ENCODE assay signal across 8 mouse cellular contexts in the genomic region with DNA sequence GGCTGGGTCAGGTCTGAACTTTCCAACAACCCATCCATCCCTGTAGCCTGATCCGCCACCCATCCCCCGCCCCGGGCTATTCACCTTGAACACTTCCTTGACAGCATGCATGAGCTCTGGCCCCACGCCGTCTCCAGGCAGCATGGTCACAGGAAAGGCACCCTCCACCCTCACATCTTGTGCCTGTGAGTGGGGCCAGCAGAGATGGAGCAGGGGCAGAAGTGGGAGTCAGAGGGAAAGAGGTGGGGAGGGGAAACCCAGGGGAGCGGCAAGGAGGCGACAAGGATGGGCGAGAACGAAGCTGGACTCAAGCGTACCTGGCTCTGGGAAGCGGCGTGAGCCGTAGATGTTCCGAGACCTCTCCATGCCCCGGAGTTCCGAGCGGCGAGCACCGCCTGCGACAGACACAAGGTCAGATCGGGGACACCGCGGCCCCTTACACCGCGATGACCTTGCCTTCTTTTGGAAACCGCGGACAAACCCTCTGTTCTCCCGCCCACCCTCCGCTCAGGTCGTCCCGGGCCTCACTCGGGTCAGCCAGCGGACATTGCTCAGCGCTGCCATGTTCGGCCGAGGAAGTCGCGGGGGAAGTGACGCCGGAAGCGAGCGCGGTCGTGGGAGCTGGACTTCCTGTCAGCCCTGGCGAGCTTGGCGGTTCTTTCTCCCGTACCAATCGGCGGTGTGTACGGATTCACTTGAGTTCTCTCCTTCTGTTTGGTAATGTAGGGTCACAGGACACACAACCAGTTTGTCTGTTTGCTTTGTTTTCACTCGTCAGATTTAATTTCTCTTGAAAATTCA. TPM values are rescaled to one million over a fixed set of nuclear protein-coding genes. Genes with fewer than 3 reads are reported as not detected.
DNase-seq lines count a peak whose midpoint lies in the region; ATAC-seq lines count a peak whose summit lies in the region.

A gene (minus strand): TSS at position 694 of the 801 bp plus-strand sequence.

- H3K36me3 ChIP-seq in hindbrain, embryonic 15.5 days = peaks cover 28% of the 10 kb centered on the region

- peak; percentile 85 for ATAC-seq in hindbrain, embryonic 15.5 days (ENCODE audit: low FRiP score, low read depth)

- H3K9me3 ChIP-seq in hindbrain, embryonic 15.5 days = no peaks in the 10 kb centered on the region

- WGBS in hindbrain, embryonic 15.5 days = under 1% methylated on average over 51 of the region's 51 CpGs

- peak; percentile 72 for DNase-seq in T-cell, adult 2 months (ENCODE audit: low spot score)
- DNase-seq in cerebellum, postnatal 36 days = peak; percentile 93
- DNase-seq in gastrocnemius, adult 18-20 months (ENCODE audit: low spot score) = peak; percentile 90
- DNase-seq in layer of hippocampus, postnatal 36 days = peak; percentile 87 to 89
- DNase-seq in lung, postnatal 25 days (ENCODE audit: low spot score) = peak; percentile 88
- DNase-seq in retina, adult 2 months (ENCODE audit: low read depth, low spot score) = peak; percentile 72
- peak; percentile 79 for DNase-seq in thymus, postnatal 25 days

- peak within 1 kb of the TSS; percentile 89 for H3K4me3 ChIP-seq in hindbrain, embryonic 15.5 days

- peak within 1 kb of the TSS; percentile 83 for H3K9ac ChIP-seq in hindbrain, embryonic 15.5 days

- peaks cover 15% of the 10 kb centered on the region for H3K4me1 ChIP-seq in hindbrain, embryonic 15.5 days (replicated peaks)

- no peaks in the 10 kb centered on the region for H3K27me3 ChIP-seq in hindbrain, embryonic 15.5 days

- peak within 1 kb of the TSS; percentile 69 for H3K27ac ChIP-seq in hindbrain, embryonic 15.5 days (replicated peaks)

- H3K4me2 ChIP-seq in hindbrain, embryonic 15.5 days = peak within 1 kb of the TSS; percentile 96

RNA-seq across cellular contexts. Expression of the gene that starts here (rescaled TPM):
- 100 to 1,000 TPM; 450 to 457 TPM for total RNA-seq in gastrocnemius, adult 18-20 months (2021)
- polyA plus RNA-seq in hindbrain, embryonic 15.5 days (2015; fragmentation: Nextera tagmentation; extraction: Ambion mirVana) = 183 and 194 TPM in 2 replicates
- total RNA-seq in layer of hippocampus, postnatal 36 days (2021) = 100 to 1,000 TPM; 329 to 336 TPM

Comparison
In these comparisons a context has a peak if more than half of its experiments do, and no peak if none do; other contexts are left out.
1. Peak in every context shown above with its lines: DNase-seq, ATAC-seq, H3K4me3 ChIP-seq and H3K27ac ChIP-seq.